8 mouse cellular contexts compared by ENCODE assay signal in genomic region chr3:122047402-122047801, GRCm38 (mm10). TPM values are rescaled to one million over a fixed set of nuclear protein-coding genes. Genes with fewer than 3 reads are reported as not detected.
DNase-seq lines count a peak whose midpoint lies in the region; ATAC-seq and TF ChIP-seq lines count a peak whose summit lies in the region.
"Had no signal": no experiment of that assay in that cellular context is flagged by ENCODE, and none has a peak within 500 bp of the region (broad histone marks: within the 10 kb centered on the region; RNA-seq: fewer than 3 reads in every experiment).

No protein-coding gene starts in this region.

- ATAC-seq in embryonic facial prominence, embryonic 11.5 days (replicated peaks; ENCODE audit: insufficient number of reproducible peaks, low FRiP score, low TSS enrichment, low read depth) = peak; percentile 46
- ATAC-seq in lung, embryonic 14.5 days (ENCODE audit: insufficient read depth) = peak; percentile 54

- peaks cover 3% of the 10 kb centered on the region; the same call in 1 of the 2 replicates for H3K27me3 ChIP-seq in embryonic facial prominence, embryonic 11.5 days (ENCODE audit: control insufficient read depth, insufficient read depth, low read length)
- peaks cover 12% of the 10 kb centered on the region for H3K27me3 ChIP-seq in lung, embryonic 14.5 days (ENCODE audit: insufficient read depth, low read length)
- peaks cover 91% of the 10 kb centered on the region for H3K27me3 ChIP-seq in midbrain, embryonic 10.5 days (ENCODE audit: low read depth, poor library complexity, severe bottlenecking)
- no peaks in the 10 kb centered on the region for H3K27me3 ChIP-seq in thymus, adult 2 months (ENCODE audit: control insufficient read depth, insufficient read depth, low read length)

- H3K9me3 ChIP-seq in embryonic facial prominence, embryonic 11.5 days (replicated peaks; ENCODE audit: control insufficient read depth, low read length) = no peaks in the 10 kb centered on the region
- H3K9me3 ChIP-seq in lung, embryonic 14.5 days (ENCODE audit: low read depth, low read length) = no peaks in the 10 kb centered on the region
- no peaks in the 10 kb centered on the region for H3K9me3 ChIP-seq in midbrain, embryonic 10.5 days (replicated peaks)

- no peak; the same call in 1 of the 2 replicates for TF ChIP-seq CTCF in lung, embryonic 14.5 days (IDR thresholded peaks at IDR 0.05; ENCODE audit: low read depth)
- no peak for TF ChIP-seq CTCF in thymus, adult 2 months (IDR thresholded peaks at IDR 0.05; ENCODE audit: borderline replicate concordance, control insufficient read depth, extremely low read depth, insufficient read depth, low read length, poor library complexity)

- peak; percentile 70 for DNase-seq in NIH3T3 (ENCODE audit: low read depth)
- DNase-seq in embryonic facial prominence, embryonic 11.5 days (ENCODE audit: low spot score) = peak; percentile 59
- DNase-seq in kidney, adult 18-20 months = peak; percentile 59
- peak; percentile 39 for DNase-seq in lung, embryonic 14.5 days
- DNase-seq in c-Kit-positive CD71-positive TER-119-positive erythroid progenitor cells, embryonic 14.5 days (ENCODE audit: low spot score) = no peak
- DNase-seq in midbrain, embryonic 10.5 days (ENCODE audit: low spot score) = no peak
- no peak for DNase-seq in thymus, adult 2 months

- no peaks in the 10 kb centered on the region for H3K36me3 ChIP-seq in embryonic facial prominence, embryonic 11.5 days (replicated peaks; ENCODE audit: control insufficient read depth, insufficient read depth, low read depth, low read length)
- no peaks in the 10 kb centered on the region for H3K36me3 ChIP-seq in lung, embryonic 14.5 days (ENCODE audit: insufficient read depth)
- H3K36me3 ChIP-seq in midbrain, embryonic 10.5 days = no peaks in the 10 kb centered on the region
- no peaks in the 10 kb centered on the region for H3K36me3 ChIP-seq in thymus, adult 2 months (ENCODE audit: control insufficient read depth, insufficient read depth, low read length)

- no peak overlapping the region for H3K4me3 ChIP-seq in embryonic facial prominence, embryonic 11.5 days (ENCODE audit: low read depth, low read length)
- no peak overlapping the region for H3K4me3 ChIP-seq in lung, embryonic 14.5 days (ENCODE audit: low read depth, low read length)
- no peak overlapping the region for H3K4me3 ChIP-seq in midbrain, embryonic 10.5 days
- H3K4me3 ChIP-seq in thymus, adult 2 months (ENCODE audit: control insufficient read depth, insufficient read depth, low read length) = no peak overlapping the region

- H3K4me1 ChIP-seq in embryonic facial prominence, embryonic 11.5 days (ENCODE audit: control insufficient read depth, insufficient read depth, low read length) = peaks cover 23% of the 10 kb centered on the region
- peaks cover 29% of the 10 kb centered on the region for H3K4me1 ChIP-seq in lung, embryonic 14.5 days (ENCODE audit: insufficient read depth)
- peaks cover 65% of the 10 kb centered on the region for H3K4me1 ChIP-seq in midbrain, embryonic 10.5 days
- H3K4me1 ChIP-seq in thymus, adult 2 months (replicated peaks; ENCODE audit: control insufficient read depth, insufficient read depth, low read length) = no peaks in the 10 kb centered on the region

- peak overlapping the region; percentile 87 for H3K27ac ChIP-seq in embryonic facial prominence, embryonic 11.5 days (replicated peaks; ENCODE audit: low read depth, low read length)
- 0 out of 2 replicates have a peak overlapping the region, but pooled peaks have one; percentile 20 for H3K27ac ChIP-seq in lung, embryonic 14.5 days (ENCODE audit: low read depth)
- H3K27ac ChIP-seq in midbrain, embryonic 10.5 days (replicated peaks) = no peak overlapping the region
- H3K27ac ChIP-seq in thymus, adult 2 months (ENCODE audit: control insufficient read depth, insufficient read depth, low read length) = no peak overlapping the region
- H3K27ac ChIP-seq: macrophage had no signal

- no peak overlapping the region for H3K9ac ChIP-seq in embryonic facial prominence, embryonic 11.5 days (replicated peaks; ENCODE audit: low read length)
- no peak overlapping the region for H3K9ac ChIP-seq in lung, embryonic 14.5 days

- TF ChIP-seq POLR2A in thymus, adult 2 months (IDR thresholded peaks at IDR 0.05; ENCODE audit: control insufficient read depth, extremely low read depth, insufficient read depth, low read length, poor library complexity) = no peak

- 26% methylated on average over 7 of the region's 7 CpGs for WGBS in embryonic facial prominence, embryonic 11.5 days
- 21% methylated on average over 7 of the region's 7 CpGs for WGBS in lung, embryonic 14.5 days
- WGBS in midbrain, embryonic 10.5 days = 45% methylated on average over 7 of the region's 7 CpGs
- WGBS in thymus, adult 2 months = 92% methylated on average over 7 of the region's 7 CpGs

- no peak overlapping the region for H3K4me2 ChIP-seq in embryonic facial prominence, embryonic 11.5 days (ENCODE audit: low read depth, low read length)
- H3K4me2 ChIP-seq in lung, embryonic 14.5 days = no peak overlapping the region

RNA-seq across cellular contexts. Expression of gene Abca4, which starts 3.2 kb away (rescaled TPM):
- 1.9 TPM in 2 replicates for polyA plus RNA-seq in embryonic facial prominence, embryonic 11.5 days (2014; fragmentation: Nextera tagmentation; extraction: Ambion mirVana)
- 0.78 and 1.7 TPM in 2 replicates for polyA plus RNA-seq in lung, embryonic 14.5 days (2014; fragmentation: Nextera tagmentation; extraction: Ambion mirVana)
- polyA plus RNA-seq in midbrain, embryonic 10.5 days (2016; fragmentation: Nextera tagmentation; extraction: Ambion mirVana) = 2.2 and 2.6 TPM in 2 replicates
- 0.29 and 0.58 TPM in 2 replicates for polyA plus RNA-seq in thymus, adult 2 months (2012; rRNA removed)
- polyA plus RNA-seq: macrophage had no signal

Comparison
In these comparisons a context has a peak if more than half of its experiments do, and no peak if none do; other contexts are left out.
1. DNase-seq: peak in NIH3T3 (single experiment), embryonic facial prominence, embryonic 11.5 days (single experiment), kidney, adult 18-20 months (single experiment) and lung, embryonic 14.5 days (single experiment); none in c-Kit-positive CD71-positive TER-119-positive erythroid progenitor cells, embryonic 14.5 days (single experiment), midbrain, embryonic 10.5 days (single experiment) and thymus, adult 2 months (single experiment).
2. H3K27ac ChIP-seq: peak in embryonic facial prominence, embryonic 11.5 days (single experiment) and lung, embryonic 14.5 days (single experiment); none in midbrain, embryonic 10.5 days (single experiment) and thymus, adult 2 months (single experiment).